Mouse (Mus musculus) liver, embryonic 14.5 days (tissue): ENCODE measurements around the gene Fat3.

Source experiments
- CTCF ChIP-seq: IDR thresholded peaks from 2 replicates; pipeline ENCODE4 v1.5.1; 2016; ENCODE audit warnings: antibody characterized with exemption, low read depth, control low read depth
- EP300 ChIP-seq: IDR thresholded peaks from 2 replicates; pipeline ENCODE4 v1.6.1; 2016; ENCODE audit warnings: antibody characterized with exemption, low read depth

DNA sequence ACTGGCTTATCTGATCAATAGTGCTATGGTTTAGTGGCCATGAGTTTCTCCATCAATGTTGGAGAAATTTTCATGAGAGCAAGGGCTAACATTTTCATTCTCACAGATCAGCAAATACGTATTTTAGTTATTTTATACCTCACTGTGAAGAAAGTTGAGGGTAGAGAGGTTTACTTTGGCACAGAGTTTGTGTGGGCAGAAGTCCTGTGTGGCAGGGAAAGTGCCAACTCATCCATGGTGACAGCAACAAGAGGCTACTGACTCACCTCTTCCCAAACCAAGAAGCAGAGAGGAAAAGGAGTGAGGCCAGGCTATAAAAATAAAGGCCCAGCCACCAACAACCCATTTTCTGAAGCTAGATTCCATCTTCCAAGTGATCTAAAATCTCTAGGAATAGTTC is 218.1 kb downstream of the Fat3 start:
- TF ChIP-seq CTCF (no peak), EP300 (no peak)
